Mouse (Mus musculus) brain, embryonic 14.5 days (tissue): ENCODE data around the gene Ctps.

ENCODE experiments used
- CTCF ChIP-seq: fragments of 200-500 bp; IDR thresholded peaks from 2 replicates; pipeline ENCODE4 v1.5.1; 2012; ENCODE audit warnings: inconsistent platforms, mild to moderate bottlenecking, moderate library complexity, borderline replicate concordance; ENCODE audit not compliant: insufficient read depth, insufficient read length; ENCODE audit errors: extremely low read depth
- POLR2A ChIP-seq: fragments of 200-500 bp; IDR thresholded peaks from 2 replicates; pipeline ENCODE4 v1.6.1; 2012; ENCODE audit warnings: mild to moderate bottlenecking, inconsistent platforms, borderline replicate concordance; ENCODE audit not compliant: poor library complexity, insufficient read depth, insufficient read length, severe bottlenecking; ENCODE audit errors: extremely low read depth

GRCm38 (mm10) chr4:120581711-120582110 is 11.6 kb upstream of the Ctps start:
- no peak for TF ChIP-seq CTCF
- no peak for TF ChIP-seq POLR2A
